Mouse (Mus musculus) forebrain, postnatal 0 days (tissue): ENCODE data around the gene Pqlc3. TPM values are rescaled to one million over a fixed set of nuclear protein-coding genes. Genes with fewer than 3 reads are reported as not detected.
A peak's percentile ranks its signal among the peaks of the same experiment; 100 is the strongest.

ENCODE experiments used
- ATAC-seq: fragments of 200-750 bp; cut with Nextera tagmentation; 2 replicates; pipeline ENCODE4 v1.8.0; 2017; ENCODE audit warnings: mild to moderate bottlenecking, moderate library complexity
- DNase-seq: peaks from one replicate; pipeline ENCODE4 v3.0.0-alpha.2; 2015
- H3K27ac ChIP-seq: fragments of 300-500 bp; sonication (generic); 2 replicates; pipeline ENCODE4 v1.5.1; 2014; ENCODE audit warnings: low read depth, mild to moderate bottlenecking, antibody characterized with exemption, low read length, moderate library complexity, mixed read lengths
- H3K27me3 ChIP-seq: fragments of 300-500 bp; sonication (generic); 2 replicates; pipeline ENCODE4 v1.6.1; 2014; ENCODE audit warnings: mild to moderate bottlenecking, low read length, mixed read lengths; ENCODE audit not compliant: insufficient read depth
- H3K36me3 ChIP-seq: fragments of 300-500 bp; sonication (generic); 2 replicates; pipeline ENCODE4 v1.6.1; 2014; ENCODE audit warnings: mild to moderate bottlenecking, moderate library complexity; ENCODE audit not compliant: insufficient read depth
- H3K4me1 ChIP-seq: fragments of 300-500 bp; sonication (generic); 2 replicates; pipeline ENCODE4 v1.6.1; 2014; ENCODE audit warnings: antibody characterized with exemption; ENCODE audit not compliant: insufficient read depth
- H3K4me2 ChIP-seq: fragments of 300-500 bp; sonication (generic); 2 replicates; pipeline ENCODE4 v1.6.1; 2014; ENCODE audit warnings: low read depth, mild to moderate bottlenecking, moderate library complexity
- H3K4me3 ChIP-seq: fragments of 300-500 bp; sonication (generic); 2 replicates; pipeline ENCODE4 v1.5.1; 2014; ENCODE audit warnings: low read depth, low read length, mixed read lengths
- H3K9ac ChIP-seq: fragments of 300-500 bp; sonication (generic); 2 replicates; pipeline ENCODE4 v1.6.1; 2014; ENCODE audit warnings: mild to moderate bottlenecking
- H3K9me3 ChIP-seq: fragments of 300-500 bp; sonication (generic); 2 replicates; pipeline ENCODE4 v1.6.1; 2016; ENCODE audit warnings: low read length
- CTCF ChIP-seq: sonication (generic); IDR thresholded peaks from 2 replicates; pipeline ENCODE4 v1.5.1; 2016; ENCODE audit warnings: antibody characterized with exemption, control low read depth, low read depth
- WGBS: fragments of 180-500 bp; shearing (Covaris S2); extraction: QIAGEN DNeasy Blood & Tissue Kit; methylation state at CpG from one replicate; pipeline ENCODE4 v1.1.7; 2014; 5-methylcytosine and 5-hydroxymethylcytosine counted together
- polyA plus RNA-seq: library from polyadenylated mRNA; unstranded; fragments of >200 nt; fragmentation: Nextera tagmentation; extraction: Ambion mirVana; gene quantifications from 2 replicates; pipeline ENCODE4 v1.2.1, GENCODE M21; 2015
- total RNA-seq: library from RNA; depleted of rRNA; stranded (reverse); fragments of >200 nt; gene quantifications from 2 replicates; pipeline ENCODE4 v1.2.3, GENCODE M21; 2014; rRNA removed

Pqlc3 gene
- total RNA-seq (0.46 and 0.86 TPM in 2 replicates), polyA plus RNA-seq (1.5 and 2.0 TPM in 2 replicates)

- ATAC-seq, result peak; percentile 91
- Histone ChIP-seq H3K4me2 (peak within 1 kb of the TSS; percentile 94), H3K9me3 (no peaks in the 10 kb centered on the region), H3K9ac (peak within 1 kb of the TSS; percentile 41; the same call in 1 of the 2 replicates), H3K36me3 (peaks cover 3% of the 10 kb centered on the region; the same call in 1 of the 2 replicates), H3K27ac (no peak within 1 kb of the TSS), H3K4me1 (no peaks in the 10 kb centered on the region), H3K4me3 (peak within 1 kb of the TSS; percentile 53), H3K27me3 (peaks cover 17% of the 10 kb centered on the region)
- TF ChIP-seq CTCF, result no peak
- peak; percentile 49 for DNase-seq
- 2% methylated on average over 56 of the region's 57 CpGs for WGBS
Measured at GRCm38 (mm10) chr12:16999739-17000497, at the start of gene Pqlc3. Gene Pqlc3, minus strand, starts transcription at chr12:17000408.

GRCm38 (mm10) chr12:17049796-17050195, 49.6 kb upstream of the Pqlc3 start:
- H3K4me3 ChIP-seq, result no peak overlapping the region
- no peaks in the 10 kb centered on the region for H3K4me1 ChIP-seq
- peak; percentile 33 for TF ChIP-seq CTCF
- H3K36me3 ChIP-seq, result no peaks in the 10 kb centered on the region
- no peak overlapping the region for H3K4me2 ChIP-seq
- H3K27ac ChIP-seq, result no peak overlapping the region
- no peaks in the 10 kb centered on the region for H3K9me3 ChIP-seq
- H3K27me3 ChIP-seq, result no peaks in the 10 kb centered on the region
- WGBS, result 97% methylated on average over 1 of the region's 1 CpGs
- ATAC-seq, result no peak
- no peak for DNase-seq
- H3K9ac ChIP-seq, result no peak overlapping the region

GRCm38 (mm10) chr12:17048979-17049612, 48.9 kb upstream of the Pqlc3 start:
- peak; percentile 50 for ATAC-seq
- Histone ChIP-seq H3K9me3 (no peaks in the 10 kb centered on the region), H3K36me3 (no peaks in the 10 kb centered on the region), H3K4me2 (no peak overlapping the region), H3K9ac (no peak overlapping the region), H3K27me3 (no peaks in the 10 kb centered on the region), H3K27ac (no peak overlapping the region), H3K4me1 (no peaks in the 10 kb centered on the region), H3K4me3 (no peak overlapping the region)
- TF ChIP-seq CTCF, result no peak
- 48% methylated on average over 7 of the region's 7 CpGs for WGBS
- DNase-seq, result peak; percentile 10

- H3K4me3 ChIP-seq, result no peak overlapping the region
- WGBS, result 72% methylated on average over 5 of the region's 5 CpGs
- TF ChIP-seq CTCF, result no peak
- H3K9ac ChIP-seq, result no peak overlapping the region
- H3K9me3 ChIP-seq, result no peaks in the 10 kb centered on the region
- no peak for DNase-seq
- H3K27me3 ChIP-seq, result no peaks in the 10 kb centered on the region
- no peaks in the 10 kb centered on the region for H3K36me3 ChIP-seq
- H3K4me2 ChIP-seq, result no peak overlapping the region
- no peak overlapping the region for H3K27ac ChIP-seq
- ATAC-seq, result no peak
- H3K4me1 ChIP-seq, result no peaks in the 10 kb centered on the region
Measured at GRCm38 (mm10) chr12:17043311-17043710, 43.1 kb upstream of the Pqlc3 start.

DNA sequence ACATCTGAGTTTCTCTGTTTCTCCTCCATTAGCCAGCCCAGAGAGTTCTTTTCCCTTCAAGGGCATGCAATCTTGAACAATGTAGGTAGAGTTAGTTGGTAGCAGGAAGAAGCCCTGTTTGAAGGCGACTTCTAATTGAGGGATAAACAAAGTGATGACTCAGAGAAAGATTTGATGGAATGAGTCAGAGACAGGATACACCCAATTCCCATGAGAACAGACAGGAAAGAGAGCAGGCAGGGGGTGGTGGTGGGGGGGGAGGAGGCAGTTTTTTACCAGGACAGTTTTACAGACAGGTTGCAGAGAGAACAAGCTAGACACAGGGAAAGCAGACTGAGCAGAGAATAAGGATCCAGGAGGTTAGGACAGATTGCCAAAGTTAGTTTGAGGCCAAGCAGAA, 40.4 kb upstream of the Pqlc3 start:
- Histone ChIP-seq H3K9me3 (no peaks in the 10 kb centered on the region), H3K4me3 (no peak overlapping the region), H3K27ac (no peak overlapping the region), H3K4me2 (no peak overlapping the region), H3K27me3 (no peaks in the 10 kb centered on the region), H3K4me1 (no peaks in the 10 kb centered on the region), H3K36me3 (no peaks in the 10 kb centered on the region), H3K9ac (no peak overlapping the region)
- 77% methylated on average over 1 of the region's 1 CpGs for WGBS
- ATAC-seq (no peak), DNase-seq (no peak)
- no peak for TF ChIP-seq CTCF

GRCm38 (mm10) chr12:17039415-17039814, 39.2 kb upstream of the Pqlc3 start:
- WGBS, result 73% methylated on average over 2 of the region's 2 CpGs
- Histone ChIP-seq H3K36me3 (no peaks in the 10 kb centered on the region), H3K27me3 (no peaks in the 10 kb centered on the region), H3K4me3 (no peak overlapping the region), H3K9me3 (no peaks in the 10 kb centered on the region), H3K9ac (no peak overlapping the region), H3K4me2 (no peak overlapping the region), H3K4me1 (no peaks in the 10 kb centered on the region), H3K27ac (no peak overlapping the region)
- DNase-seq, result no peak
- TF ChIP-seq CTCF, result no peak
- no peak for ATAC-seq

DNA sequence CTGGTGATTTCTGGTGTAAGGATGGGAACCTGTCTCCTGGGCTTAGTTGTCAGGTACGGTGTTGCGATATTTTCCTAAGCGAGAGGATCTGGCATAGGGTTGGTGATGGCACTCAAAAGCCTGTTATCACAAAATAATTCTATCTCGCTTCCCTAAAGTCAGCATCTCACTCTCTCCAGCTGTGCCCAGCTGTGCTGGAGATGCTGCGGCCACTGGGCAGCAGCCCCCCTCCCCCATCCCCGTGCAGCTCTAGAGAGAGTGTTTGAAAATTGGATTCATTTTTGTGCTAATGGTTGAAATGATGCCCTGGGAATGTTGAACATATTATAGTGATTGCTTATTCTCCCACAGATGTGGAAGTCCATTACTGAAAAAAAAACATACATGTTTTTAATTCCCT, 38.0 kb upstream of the Pqlc3 start:
- Histone ChIP-seq H3K4me2 (no peak overlapping the region), H3K4me1 (0 out of 2 replicates have a peak, but pooled peaks cover 4% of the 10 kb centered on the region), H3K9ac (no peak overlapping the region), H3K27me3 (no peaks in the 10 kb centered on the region), H3K27ac (no peak overlapping the region), H3K36me3 (no peaks in the 10 kb centered on the region), H3K9me3 (no peaks in the 10 kb centered on the region), H3K4me3 (no peak overlapping the region)
- DNase-seq (no peak), ATAC-seq (no peak)
- no peak for TF ChIP-seq CTCF
- WGBS, result 68% methylated on average over 6 of the region's 6 CpGs
